Mouse (Mus musculus) heart, postnatal 4 days (tissue): Measurements from ENCODE around the gene Dtymk. TPM values are rescaled to one million over a fixed set of nuclear protein-coding genes. Genes with fewer than 3 reads are reported as not detected.
"Not testable (repeated sequence)": the region's sequence is repeated elsewhere in the genome, so short reads cannot be mapped to it uniquely, and the experiment has no call there.

ENCODE experiments used
- DNase-seq: peaks from one replicate; pipeline ENCODE4 v3.0.0; 2021
- total RNA-seq, 2 experiments: library from RNA; stranded (reverse); gene quantifications; 2 replicates each; pipeline ENCODE4 v1.2.3; 2021

Dtymk gene
- 10 to 100 TPM; 78.1 to 79.7 TPM for total RNA-seq

- DNase-seq, result peak; percentile 93
These were observed at the start of gene Dtymk for GRCm38 (mm10) chr1:93801741-93802238. Gene Dtymk, minus strand, starts transcription at chr1:93801934.

GRCm38 (mm10) chr1:93845766-93846366 lies 44.1 kb upstream of the Dtymk start:
- DNase-seq, result not testable (repeated sequence)

DNA sequence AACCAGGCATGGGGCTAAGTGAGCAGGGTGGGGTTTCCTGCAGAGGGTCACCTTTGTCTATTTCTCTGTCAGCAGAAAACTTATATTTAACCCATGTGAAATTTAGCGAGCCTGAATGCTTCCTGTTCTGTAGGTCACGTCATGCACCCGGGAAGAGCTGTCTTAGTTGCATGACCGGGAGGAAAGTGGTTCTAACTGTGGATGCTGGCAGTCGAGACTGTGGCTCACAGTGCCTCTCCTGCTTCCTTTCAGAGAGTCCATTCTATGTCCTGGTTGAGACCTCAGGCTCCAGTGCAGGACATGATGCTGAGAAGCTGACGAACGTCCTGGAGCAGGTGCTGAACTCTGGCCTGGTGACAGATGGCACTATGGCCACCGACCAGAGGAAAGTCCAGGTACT lies 36.8 kb upstream of the Dtymk start:
- DNase-seq, result not testable (repeated sequence)

GRCm38 (mm10) chr1:93837335-93837734 lies 35.6 kb upstream of the Dtymk start:
- DNase-seq, result no peak

DNA sequence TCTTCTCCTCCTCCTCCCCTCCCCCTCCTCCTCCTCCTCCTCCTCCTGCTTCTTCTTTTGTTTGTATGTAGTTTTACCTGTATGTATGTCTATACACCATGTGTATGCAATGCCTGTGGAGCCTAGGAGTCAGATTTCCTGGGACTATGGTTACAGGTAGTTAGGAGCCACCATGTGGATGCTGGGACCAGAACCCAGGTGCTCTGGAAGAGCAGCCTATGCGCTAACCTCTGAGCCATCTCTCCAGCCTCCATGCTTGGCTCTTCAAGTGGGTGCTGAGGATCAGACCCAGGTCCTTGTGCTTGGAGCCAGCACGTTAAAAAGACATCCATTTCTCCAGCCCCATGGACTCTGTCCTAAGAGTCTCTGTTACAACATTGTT lies 34.8 kb upstream of the Dtymk start:
- no peak for DNase-seq

DNA sequence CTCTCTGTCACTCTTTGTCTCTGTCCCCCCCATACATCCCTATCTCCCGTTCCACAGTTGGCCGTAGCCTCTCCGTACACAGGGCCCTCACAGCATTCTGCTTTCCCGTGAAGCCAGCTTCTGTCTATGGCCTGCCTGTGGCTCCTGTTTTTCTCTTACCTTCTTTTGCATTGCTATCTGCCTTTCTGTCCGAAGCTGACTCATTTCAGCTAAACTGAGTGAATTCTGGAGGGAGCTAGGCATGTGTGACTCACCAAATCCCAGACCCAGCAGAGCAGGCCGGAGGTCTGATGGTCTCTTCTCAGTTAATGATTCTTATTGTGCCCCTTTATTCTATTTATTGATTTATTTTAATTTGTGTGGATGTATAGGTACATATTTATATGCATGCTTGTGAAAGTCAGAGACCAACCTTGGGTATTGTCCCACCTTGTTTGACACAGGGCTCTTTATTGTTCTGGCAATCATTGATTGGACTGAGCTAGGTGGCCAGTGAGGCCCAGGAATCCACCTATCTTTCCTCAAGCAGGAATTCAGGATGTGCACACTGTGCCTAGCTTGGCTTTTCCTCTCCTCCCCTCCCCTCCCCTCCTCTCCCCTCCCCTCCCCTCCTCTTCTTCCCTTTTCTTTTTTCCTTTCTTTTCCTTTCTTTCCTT lies 34.3 kb upstream of the Dtymk start:
- DNase-seq, result no peak

DNA sequence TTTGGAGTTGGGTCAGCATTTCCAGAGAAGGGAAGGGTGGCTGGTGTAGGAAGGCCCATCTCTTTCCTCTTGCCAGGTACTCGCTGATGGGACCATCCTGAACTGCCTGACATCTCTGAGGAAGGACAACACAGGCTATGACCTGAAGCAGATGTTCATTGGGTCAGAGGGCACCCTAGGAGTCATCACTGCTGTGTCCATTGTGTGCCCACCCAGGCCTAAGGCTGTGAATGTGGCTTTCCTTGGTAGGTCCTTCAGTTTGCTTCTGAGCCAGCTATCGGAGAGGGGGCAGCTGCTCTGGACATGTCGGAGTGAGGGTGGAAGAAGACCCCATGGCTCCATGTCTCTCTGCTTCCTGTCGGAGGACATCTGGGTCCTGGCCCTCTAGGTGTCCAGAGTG lies 33.5 kb upstream of the Dtymk start:
- no peak for DNase-seq

- no peak for DNase-seq
These were observed 33.0 kb upstream of the Dtymk start for GRCm38 (mm10) chr1:93834671-93835150.

GRCm38 (mm10) chr1:93832754-93833360 lies 31.1 kb upstream of the Dtymk start:
- DNase-seq, result not testable (repeated sequence)

DNA sequence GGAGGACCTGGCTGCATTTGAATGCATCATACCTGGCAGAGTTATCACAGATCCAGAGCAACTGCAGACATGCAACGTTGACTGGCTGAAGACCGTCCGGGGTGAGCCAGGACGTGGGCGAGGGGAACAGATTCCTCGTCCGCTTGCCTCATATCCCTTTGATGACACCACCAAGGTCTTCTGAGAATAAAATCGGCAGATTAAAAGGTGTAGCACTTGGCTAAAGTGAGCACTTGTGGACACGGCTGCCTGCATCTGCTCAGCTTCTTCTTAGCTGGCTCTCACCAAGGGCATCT lies 24.8 kb upstream of the Dtymk start:
- no peak for DNase-seq

DNA sequence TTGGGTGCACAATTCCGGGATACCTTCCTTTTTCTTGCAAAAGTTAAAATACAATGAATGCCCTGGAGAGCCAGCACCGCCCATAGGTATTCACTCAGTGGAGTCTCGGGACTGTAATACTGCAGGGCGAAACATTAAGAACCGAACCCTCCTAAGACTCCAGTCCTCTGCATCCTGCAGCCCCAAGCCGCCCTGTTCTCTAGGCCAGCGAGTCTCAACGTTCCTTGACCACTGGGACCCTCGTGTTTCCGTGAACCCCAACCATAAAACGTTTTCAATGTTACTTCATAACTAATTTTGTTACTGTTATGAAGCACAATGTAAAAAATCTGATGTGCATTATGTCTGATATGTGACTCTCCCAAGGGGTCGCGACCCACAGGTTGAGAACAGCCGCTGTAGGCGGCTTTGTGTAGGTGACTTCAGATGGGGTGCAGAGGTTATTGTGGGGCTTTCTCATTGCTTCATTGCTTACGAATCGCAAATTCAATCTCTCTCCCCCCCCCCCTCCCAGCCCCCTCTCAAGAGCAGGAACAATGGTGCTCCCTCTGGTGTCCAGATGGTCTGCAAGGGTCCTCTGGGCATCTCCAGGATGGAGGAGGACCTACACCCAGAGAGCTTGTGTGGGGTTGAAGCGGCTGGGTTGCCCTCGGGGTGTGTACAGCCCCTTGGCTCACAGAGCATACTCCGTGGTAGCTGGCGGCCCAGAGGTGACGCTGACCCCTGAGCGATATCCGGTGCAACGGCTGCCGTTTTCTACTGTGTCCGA lies 24.2 kb upstream of the Dtymk start:
- peak; percentile 16 for DNase-seq

GRCm38 (mm10) chr1:93825105-93825674 lies 23.5 kb upstream of the Dtymk start:
- DNase-seq, result peak; percentile 92

DNA sequence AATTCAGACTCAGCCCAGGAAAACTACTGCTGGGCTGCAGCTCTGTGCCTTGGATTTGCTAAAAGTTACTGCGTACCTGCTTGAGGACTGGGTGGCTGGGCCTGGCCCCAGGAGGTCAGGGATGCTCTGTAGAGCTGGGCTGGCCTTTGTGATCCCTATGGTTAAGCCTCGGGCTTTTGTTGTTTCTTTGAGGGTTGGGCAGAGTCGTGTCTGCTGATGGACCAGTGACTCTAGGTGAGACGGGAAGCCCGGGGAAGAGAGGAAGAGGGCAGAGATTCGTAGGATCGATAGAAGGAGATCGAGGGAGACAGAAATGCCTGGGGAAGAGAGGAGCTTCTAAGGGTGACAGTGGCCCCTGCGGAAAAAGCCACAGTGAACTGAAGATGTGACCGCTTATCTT lies 22.9 kb upstream of the Dtymk start, which contains the start of gene D2hgdh:
Gene D2hgdh (plus strand): TSS at position 301 of the 400 bp plus-strand sequence.
- no peak for DNase-seq

DNA sequence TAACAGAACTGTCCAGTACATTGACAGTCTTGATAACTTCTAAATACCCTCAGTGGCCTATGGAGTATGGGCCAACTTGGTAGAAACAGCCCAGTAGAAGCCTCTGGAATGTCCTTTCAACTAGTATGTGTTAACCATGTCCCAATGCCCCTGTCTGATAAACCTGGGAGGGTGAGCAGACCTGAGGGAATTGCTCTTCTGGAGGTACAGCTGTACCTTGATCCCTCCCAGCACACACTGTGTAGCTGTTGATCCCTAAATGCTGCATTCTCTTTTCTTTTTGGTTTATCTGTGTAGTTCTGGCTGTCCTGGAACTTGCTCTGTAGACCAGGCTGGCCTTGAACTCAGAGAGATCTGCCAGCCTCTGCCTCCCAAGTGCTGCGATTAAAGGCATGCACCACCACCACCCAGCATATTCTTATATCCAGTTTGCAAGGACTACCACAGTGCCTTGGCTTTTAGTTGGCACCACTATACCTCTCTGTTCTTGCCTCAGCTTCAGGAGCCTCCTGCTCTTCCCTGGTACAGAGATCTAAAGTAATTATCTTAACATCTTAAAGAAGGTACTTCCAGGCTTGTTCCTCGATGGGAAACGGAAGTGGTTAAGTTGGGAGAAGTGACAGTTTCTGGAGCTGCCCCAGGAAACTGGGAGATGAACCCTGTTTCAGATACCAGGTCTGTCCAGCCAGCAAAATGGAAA lies 22.2 kb upstream of the Dtymk start:
- DNase-seq, result no peak

DNA sequence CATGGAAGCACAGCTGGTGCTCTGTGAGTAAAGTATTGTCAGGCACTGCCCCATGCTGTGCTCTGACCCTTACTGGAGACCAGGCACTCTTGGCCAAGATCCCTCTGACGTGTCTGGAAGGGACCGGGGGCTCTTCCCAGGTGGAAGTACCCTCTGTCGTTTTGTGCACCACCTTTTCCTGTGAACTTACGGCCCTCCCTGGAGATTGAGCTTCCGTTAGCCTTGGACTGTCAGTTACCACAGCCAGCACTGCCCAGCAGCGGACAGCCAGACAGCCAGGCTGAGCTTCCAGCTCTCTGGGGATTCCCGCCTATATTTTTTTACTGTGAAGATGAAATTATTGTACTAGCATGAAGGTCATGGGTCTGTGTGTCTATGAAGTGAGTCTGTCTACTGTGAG lies 17.0 kb upstream of the Dtymk start:
- DNase-seq, result no peak

GRCm38 (mm10) chr1:93817823-93818532 lies 16.2 kb upstream of the Dtymk start:
- no peak for DNase-seq

- no peak for DNase-seq
These were observed 9.8 kb upstream of the Dtymk start for GRCm38 (mm10) chr1:93811495-93812039.

GRCm38 (mm10) chr1:93810011-93810410 lies 8.3 kb upstream of the Dtymk start:
- no peak for DNase-seq

DNA sequence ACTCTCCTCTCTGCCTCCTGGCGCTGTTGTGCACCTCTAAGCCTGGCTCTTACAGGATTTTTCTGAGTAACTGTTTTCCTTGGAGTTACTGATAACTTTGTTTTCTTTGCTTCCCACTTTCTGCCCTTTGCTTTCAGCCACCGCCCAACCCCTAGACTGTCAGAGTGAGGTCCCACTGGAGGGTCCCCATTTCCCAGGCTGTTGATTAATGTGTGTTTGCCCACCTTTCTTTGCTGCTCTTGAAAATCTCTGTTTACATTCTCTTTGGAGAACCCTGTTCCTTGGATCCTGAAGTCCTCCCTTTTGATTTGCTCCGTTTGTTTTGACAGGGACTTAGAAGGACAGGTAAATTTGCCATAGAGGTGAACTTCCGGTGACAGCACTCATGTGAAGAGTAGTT lies 7.1 kb upstream of the Dtymk start:
- no peak for DNase-seq

DNA sequence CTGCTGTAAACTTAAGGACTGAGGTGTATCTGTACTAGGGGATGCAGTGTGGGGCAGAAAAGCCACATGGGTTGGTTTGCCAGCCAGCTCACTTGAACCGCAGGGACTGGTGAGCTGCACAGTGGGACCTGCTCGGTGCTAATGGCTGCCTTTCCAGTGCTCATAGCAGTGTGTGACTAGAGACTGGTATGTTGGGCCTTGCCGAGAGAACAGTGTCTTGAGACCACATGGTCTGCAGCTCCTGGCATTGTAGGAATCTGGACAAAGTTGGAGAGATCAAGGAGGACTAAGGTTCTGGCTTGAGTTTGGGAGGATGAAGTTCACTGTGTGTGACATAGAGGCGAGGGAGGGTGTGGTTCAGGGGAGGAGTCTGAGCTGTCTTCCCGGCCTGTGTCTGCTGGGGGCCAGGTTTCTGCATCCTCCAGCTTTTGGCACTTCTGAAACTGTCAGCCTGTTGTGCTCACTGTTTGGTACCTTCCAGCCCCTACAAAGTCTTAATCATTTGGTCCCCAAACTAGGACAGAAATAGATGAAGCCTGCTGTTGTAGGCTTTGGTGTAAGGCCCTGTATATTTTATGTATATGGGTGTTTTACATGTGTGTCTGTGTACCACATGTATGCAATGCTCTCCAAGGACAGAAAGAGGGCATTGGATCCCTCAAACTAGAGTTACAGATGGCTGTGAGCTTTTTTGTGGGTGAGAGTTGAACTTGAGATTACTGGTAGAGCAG lies 3.7 kb upstream of the Dtymk start:
- DNase-seq, result no peak
